Mouse (Mus musculus): ENCODE measurements around the gene Slc8a3. TPM values are rescaled to one million over a fixed set of nuclear protein-coding genes. Genes with fewer than 3 reads are reported as not detected.

Slc8a3 gene
- total and polyA plus RNA-seq, 3 experiments, result not detected

- Histone ChIP-seq H3K4me1 (ENCODE audit: control insufficient read depth in 1 of 2, insufficient read depth in 2 of 2, low read length in 2 of 2) (no peaks in the 10 kb centered on the region), H3K79me2 (ENCODE audit: control insufficient read depth, insufficient read depth, low read length, poor library complexity) (no peaks in the 10 kb centered on the region), H3K9me3 (replicated peaks; ENCODE audit: insufficient read depth, low read length) (no peaks in the 10 kb centered on the region), H3K9ac (ENCODE audit: control insufficient read depth, low read depth, low read length, poor library complexity, severe bottlenecking) (no peak overlapping the region), H3K27me3 (ENCODE audit: control insufficient read depth in 1 of 2, insufficient read depth in 2 of 2, low read length in 2 of 2) (no peaks in the 10 kb centered on the region), H3K27ac (ENCODE audit: control insufficient read depth, low read depth, low read length) (no peak overlapping the region), H3K4me3 (ENCODE audit: control insufficient read depth in 1 of 2, insufficient read depth in 1 of 2, low read depth in 2 of 2, low read length in 2 of 2) (no peak overlapping the region), H3K36me3 (ENCODE audit: control insufficient read depth in 1 of 2, insufficient read depth in 2 of 2, low read length in 2 of 2) (no peaks in the 10 kb centered on the region; a peak in 1 of 4 replicates)
- TF ChIP-seq MYC (IDR thresholded peaks at IDR 0.05; ENCODE audit: low read depth, low read length) (no peak), MAZ (IDR thresholded peaks at IDR 0.05; ENCODE audit: low read depth, low read length) (no peak), SIN3A (IDR thresholded peaks at IDR 0.05; ENCODE audit: low read length) (no peak), NELFE (IDR thresholded peaks at IDR 0.05; ENCODE audit: low read depth, low read length) (no peak), ELF1 (IDR thresholded peaks at IDR 0.05; ENCODE audit: low read depth, low read length) (no peak), E2F4 (IDR thresholded peaks at IDR 0.05; ENCODE audit: borderline replicate concordance, low read depth, low read length) (no peak)
- no peak for DNase-seq (ENCODE audit: low read depth, low spot score)
Observed at GRCm38 (mm10) chr12:81160425-81160824, 172.6 kb downstream of the Slc8a3 start.

DNA sequence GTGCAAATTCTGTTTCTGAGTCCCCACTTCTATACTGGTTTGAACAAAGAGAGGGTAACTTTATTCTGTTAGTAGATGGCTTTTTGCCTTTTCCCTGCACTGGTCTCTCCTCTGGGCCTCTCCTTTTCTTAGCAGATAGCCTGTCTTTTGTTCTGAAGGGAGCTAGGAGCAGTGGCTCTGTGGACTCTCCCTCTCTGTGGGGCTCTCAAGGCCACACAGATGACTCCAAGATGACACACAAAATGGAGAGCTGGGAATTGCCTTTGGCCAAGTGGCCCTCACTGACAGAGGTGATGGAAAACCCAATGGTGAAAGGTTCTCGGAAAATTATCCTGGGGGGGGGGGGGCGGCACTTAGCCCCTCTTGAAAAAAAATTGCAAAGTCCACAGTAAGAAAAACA, 173.0 kb downstream of the Slc8a3 start:
- H3K27me3 ChIP-seq (ENCODE audit: control insufficient read depth in 1 of 2, insufficient read depth in 2 of 2, low read length in 2 of 2), result no peaks in the 10 kb centered on the region
- no peaks in the 10 kb centered on the region for H3K9me3 ChIP-seq (replicated peaks; ENCODE audit: insufficient read depth, low read length)
- no peak for DNase-seq (ENCODE audit: low read depth, low spot score)
- no peak overlapping the region for H3K27ac ChIP-seq (ENCODE audit: control insufficient read depth, low read depth, low read length)
- no peaks in the 10 kb centered on the region for H3K79me2 ChIP-seq (ENCODE audit: control insufficient read depth, insufficient read depth, low read length, poor library complexity)
- no peak overlapping the region for H3K9ac ChIP-seq (ENCODE audit: control insufficient read depth, low read depth, low read length, poor library complexity, severe bottlenecking)
- H3K36me3 ChIP-seq (ENCODE audit: control insufficient read depth in 1 of 2, insufficient read depth in 2 of 2, low read length in 2 of 2), result no peaks in the 10 kb centered on the region; a peak in 1 of 4 replicates
- TF ChIP-seq SMC3 (IDR thresholded peaks at IDR 0.05; ENCODE audit: low read depth, low read length), result no peak
- no peak for TF ChIP-seq ETS1 (IDR thresholded peaks at IDR 0.05; ENCODE audit: low read depth, low read length)
- no peak for TF ChIP-seq ZKSCAN1 (IDR thresholded peaks at IDR 0.05; ENCODE audit: low read depth, low read length)
- no peak for TF ChIP-seq UBTF (IDR thresholded peaks at IDR 0.05; ENCODE audit: borderline replicate concordance, insufficient read depth, low read depth, low read length)
- no peak overlapping the region for H3K4me3 ChIP-seq (ENCODE audit: control insufficient read depth in 1 of 2, insufficient read depth in 1 of 2, low read depth in 2 of 2, low read length in 2 of 2)
- H3K4me1 ChIP-seq (ENCODE audit: control insufficient read depth in 1 of 2, insufficient read depth in 2 of 2, low read length in 2 of 2), result no peaks in the 10 kb centered on the region

DNA sequence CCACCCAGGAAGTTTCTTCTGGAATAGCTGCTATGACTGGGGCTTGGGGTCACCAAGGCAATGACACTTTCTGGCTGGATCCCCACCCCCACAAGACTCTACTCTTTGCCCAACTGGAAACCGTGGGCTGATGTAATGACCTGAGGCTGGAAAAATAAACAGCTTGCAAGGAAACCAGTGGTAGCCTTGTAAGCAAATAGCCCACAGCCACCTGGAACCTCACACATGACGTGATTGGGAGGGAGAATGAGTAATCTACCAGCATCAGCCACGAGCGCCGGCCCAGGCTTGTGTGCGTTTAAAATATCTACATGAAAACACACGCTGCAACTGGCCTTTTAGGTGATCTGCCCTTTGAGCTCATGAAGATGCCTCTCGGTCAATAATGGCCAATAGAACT, 176.1 kb downstream of the Slc8a3 start:
- Histone ChIP-seq H3K4me3 (ENCODE audit: control insufficient read depth in 1 of 2, insufficient read depth in 1 of 2, low read depth in 2 of 2, low read length in 2 of 2) (no peak overlapping the region), H3K27me3 (ENCODE audit: control insufficient read depth in 1 of 2, insufficient read depth in 2 of 2, low read length in 2 of 2) (no peaks in the 10 kb centered on the region), H3K4me1 (ENCODE audit: control insufficient read depth in 1 of 2, insufficient read depth in 2 of 2, low read length in 2 of 2) (no peaks in the 10 kb centered on the region), H3K9me3 (replicated peaks; ENCODE audit: insufficient read depth, low read length) (no peaks in the 10 kb centered on the region), H3K79me2 (ENCODE audit: control insufficient read depth, insufficient read depth, low read length, poor library complexity) (no peaks in the 10 kb centered on the region), H3K9ac (ENCODE audit: control insufficient read depth, low read depth, low read length, poor library complexity, severe bottlenecking) (no peak overlapping the region), H3K36me3 (ENCODE audit: control insufficient read depth in 1 of 2, insufficient read depth in 2 of 2, low read length in 2 of 2) (no peaks in the 10 kb centered on the region; a peak in 1 of 4 replicates), H3K27ac (ENCODE audit: control insufficient read depth, low read depth, low read length) (no peak overlapping the region)
- TF ChIP-seq CHD1 (IDR thresholded peaks at IDR 0.05; ENCODE audit: low read depth, low read length) (no peak), CHD2 (IDR thresholded peaks at IDR 0.05; ENCODE audit: low read length) (no peak), KAT2A (conservative IDR thresholded peaks at IDR 0.05; ENCODE audit: low read depth, low read length) (no peak), NELFE (IDR thresholded peaks at IDR 0.05; ENCODE audit: low read depth, low read length) (no peak), MYB (IDR thresholded peaks at IDR 0.05; ENCODE audit: low read depth, low read length) (no peak), JUND (IDR thresholded peaks at IDR 0.05; ENCODE audit: low read depth, low read length) (no peak), ZKSCAN1 (IDR thresholded peaks at IDR 0.05; ENCODE audit: low read depth, low read length) (no peak)
- DNase-seq (ENCODE audit: low read depth, low spot score), result no peak
